Mouse (Mus musculus): ENCODE data around the gene Alkal2.

The Alkal2 gene

DNA sequence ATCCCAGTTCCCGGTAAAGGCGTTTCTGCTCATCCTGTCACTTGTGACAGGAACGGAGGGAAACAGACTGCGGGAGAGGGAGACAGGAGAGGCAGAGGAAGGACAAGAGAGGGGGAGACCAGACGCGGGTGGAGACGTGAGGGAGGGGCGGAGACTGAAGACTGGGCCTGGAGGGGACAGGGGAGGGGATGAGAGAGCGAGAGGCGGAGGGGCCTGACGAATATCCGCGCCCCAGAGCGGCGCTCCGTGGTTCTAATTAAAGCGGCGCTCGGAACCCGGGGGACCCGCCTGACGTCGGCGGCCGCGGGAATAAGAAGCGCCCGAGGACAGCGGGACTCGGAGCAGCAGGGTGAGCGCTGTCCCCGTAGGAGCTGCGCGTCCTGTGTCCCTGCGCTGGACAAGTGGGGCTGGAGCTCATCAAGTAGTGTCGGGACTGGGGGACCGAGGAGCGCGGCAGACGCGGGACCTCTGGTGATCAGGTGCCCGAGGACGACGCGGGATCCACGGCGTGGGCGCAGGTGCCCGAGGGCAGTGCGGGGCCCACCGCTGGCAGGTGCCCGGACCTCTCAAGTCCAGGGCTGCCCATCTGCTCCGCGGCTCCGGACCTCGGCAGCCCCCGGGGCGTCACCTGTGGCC is at the start of gene Alkal2:
Alkal2 (plus strand) TSS at position 337 of the 636 bp plus-strand sequence.
- DNase-seq (ENCODE audit: low read depth, low spot score): no peak

DNA sequence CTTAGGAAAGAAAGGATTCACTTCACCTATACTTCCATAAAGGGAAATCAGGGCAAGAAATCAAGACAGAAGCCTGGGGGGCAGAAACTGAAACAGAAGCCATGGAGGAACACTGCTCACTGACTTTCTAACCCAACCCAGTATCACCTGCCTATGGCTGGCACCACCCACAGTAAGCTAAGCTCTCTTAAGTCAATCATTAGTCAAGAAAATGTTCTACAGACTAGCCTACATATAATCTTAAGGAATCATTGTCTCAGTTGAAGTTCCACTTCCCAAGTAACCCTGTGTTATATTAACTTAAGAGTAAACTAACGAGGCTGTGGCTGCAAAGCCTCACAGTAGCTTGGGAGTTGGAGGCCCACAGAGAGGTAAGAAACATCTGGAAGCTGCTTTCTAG is 35.6 kb upstream of the Alkal2 start:
- DNase-seq (ENCODE audit: low read depth, low spot score): no peak

DNA sequence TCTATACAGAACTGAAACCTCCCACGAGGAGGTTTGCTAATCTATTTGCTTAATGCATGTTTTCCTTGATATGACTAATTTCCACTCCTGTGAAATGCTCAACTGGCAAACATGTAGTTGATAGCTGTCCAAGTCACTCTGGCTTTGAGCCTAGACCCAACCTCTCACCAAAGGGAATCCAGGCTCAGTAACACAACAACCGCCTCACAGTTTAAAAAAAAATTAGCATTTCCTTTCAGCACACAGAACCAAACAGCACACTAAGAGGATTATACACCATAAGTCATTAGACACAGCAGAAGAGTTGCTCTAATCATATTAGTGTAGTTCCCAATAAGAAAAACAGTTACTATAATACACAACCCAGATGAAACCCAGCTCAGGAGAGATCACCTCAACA is 33.2 kb upstream of the Alkal2 start:
- DNase-seq (ENCODE audit: low read depth, low spot score): no peak

DNA sequence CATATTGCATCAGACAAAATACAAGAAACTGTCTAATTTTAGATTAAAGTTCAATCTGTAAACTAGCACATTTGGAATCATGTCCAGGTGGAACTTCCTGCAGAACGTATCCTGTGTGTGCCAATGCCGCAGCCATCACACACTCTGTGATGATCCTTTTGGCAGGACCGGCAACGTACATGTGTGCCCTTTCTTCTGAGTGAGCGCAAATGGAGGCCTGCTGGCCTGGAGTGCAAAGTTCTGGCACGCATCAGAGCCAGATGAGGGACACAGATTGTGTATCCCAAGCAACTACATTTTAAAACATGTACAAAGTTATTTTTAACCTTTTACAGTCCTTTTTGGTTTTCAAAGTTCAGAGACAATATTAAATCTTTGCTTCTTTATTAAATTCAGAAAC is 32.3 kb upstream of the Alkal2 start:
- no peak for DNase-seq (ENCODE audit: low read depth, low spot score)

DNA sequence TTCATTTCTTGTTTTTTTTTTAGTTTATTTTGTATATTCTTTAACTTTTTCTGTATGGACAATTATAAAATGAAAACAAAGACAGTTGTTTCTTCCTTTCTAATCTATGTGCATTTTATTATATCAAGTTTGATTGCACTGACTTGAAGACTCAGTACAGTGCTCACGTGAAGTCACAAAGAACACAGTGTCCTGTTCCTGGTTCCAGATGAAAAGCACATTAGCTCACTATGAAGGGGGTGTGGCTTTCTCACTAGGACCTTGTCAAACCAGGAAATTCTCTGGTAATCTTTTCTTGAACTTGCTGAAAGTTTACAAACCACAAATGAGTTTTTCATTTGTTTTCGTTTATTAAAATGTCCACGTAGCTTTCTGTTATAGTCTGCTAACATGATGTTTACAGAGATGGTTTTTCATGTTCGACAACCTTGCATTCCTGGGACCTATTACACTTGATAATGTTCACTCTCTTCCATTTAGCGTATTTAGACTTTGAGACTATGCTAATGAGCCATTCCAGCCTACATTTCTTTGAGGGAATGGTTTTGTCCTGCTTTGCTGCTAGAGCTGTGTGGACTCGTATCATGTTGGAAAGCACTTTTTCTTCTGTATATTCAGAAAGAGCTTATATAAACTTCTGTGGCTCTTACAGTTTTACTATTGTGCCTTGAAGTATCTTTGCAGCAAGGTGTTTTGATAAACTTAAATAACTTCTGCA is 28.5 kb upstream of the Alkal2 start:
- DNase-seq (ENCODE audit: low read depth, low spot score): no peak

DNA sequence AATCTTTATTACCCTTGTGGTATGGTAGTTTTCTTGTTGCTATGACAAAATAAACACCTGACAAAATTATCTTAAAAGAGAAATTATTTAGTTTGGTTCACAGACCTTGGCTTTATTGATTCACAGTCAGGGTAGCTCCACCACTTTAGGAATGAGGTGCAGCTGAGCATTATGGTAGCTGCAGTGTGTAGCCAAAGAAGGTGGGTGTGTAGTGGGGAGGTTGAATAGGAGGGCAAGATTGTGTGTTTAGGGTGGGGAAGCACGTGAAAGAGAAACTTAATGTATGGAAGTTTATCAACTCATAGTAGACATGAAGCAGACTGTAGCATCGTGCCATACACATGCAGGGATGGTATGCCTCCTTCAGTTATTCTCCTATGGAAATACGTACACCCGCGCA is 27.9 kb upstream of the Alkal2 start:
- DNase-seq (ENCODE audit: low read depth, low spot score): no peak

DNA sequence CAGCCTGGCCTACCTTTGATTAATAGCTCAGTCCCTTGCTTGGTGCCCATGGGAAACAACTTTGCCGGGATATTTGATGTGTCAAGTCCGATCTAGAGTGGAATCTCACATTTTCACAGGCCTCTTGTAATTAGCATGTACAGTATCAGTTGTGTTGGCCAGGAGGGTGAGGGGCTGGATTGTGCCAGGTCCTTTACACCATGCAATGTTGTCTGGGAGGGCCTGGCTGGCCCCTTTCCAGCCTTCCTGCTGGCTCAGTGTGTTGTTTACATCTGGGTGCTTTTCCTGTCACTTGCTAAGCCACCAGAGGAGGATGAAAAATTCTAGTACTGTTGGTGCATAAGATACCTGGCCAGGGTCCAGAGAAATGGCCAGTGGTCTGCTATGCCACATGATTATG is 19.8 kb upstream of the Alkal2 start:
- DNase-seq (ENCODE audit: low read depth, low spot score): no peak

DNA sequence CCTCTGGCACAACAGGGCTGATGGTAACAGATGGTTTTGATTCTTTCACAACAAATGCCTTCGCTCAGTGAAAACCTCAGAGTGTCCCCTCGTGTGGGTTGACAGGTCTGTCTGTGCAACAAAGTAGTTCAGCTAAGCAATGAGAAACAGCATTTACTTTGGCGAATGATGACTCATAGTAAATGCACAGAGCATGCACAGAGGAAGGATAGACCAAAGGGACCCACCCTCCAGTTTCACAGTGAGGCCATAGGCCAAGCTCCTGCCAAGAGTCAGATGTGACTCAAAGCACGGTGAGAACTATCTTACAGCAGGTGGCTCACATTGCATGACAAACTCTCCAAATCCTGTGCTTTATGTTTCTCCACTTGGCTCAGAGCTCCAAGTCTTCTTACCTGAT is 18.3 kb upstream of the Alkal2 start:
- DNase-seq (ENCODE audit: low read depth, low spot score): no peak

DNA sequence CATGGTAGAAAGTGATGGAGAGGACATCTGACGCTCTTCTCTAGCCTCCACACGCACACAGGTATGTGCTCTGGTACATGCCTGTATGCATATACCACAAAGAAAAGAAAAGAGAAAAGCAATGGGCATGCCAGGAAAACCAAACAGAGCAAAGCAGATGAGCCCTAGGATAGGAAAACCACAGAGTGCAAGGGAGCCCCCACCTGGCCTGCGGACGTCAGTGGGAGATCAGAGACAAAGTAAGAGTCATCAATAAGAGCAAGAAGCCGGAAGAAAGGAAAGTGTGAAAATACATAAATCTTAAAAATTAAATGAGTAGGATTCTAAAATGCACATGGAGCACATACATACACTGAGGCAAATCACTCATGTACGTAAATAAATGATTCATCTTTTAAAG is 4.7 kb upstream of the Alkal2 start:
- DNase-seq (ENCODE audit: low read depth, low spot score): no peak

DNA sequence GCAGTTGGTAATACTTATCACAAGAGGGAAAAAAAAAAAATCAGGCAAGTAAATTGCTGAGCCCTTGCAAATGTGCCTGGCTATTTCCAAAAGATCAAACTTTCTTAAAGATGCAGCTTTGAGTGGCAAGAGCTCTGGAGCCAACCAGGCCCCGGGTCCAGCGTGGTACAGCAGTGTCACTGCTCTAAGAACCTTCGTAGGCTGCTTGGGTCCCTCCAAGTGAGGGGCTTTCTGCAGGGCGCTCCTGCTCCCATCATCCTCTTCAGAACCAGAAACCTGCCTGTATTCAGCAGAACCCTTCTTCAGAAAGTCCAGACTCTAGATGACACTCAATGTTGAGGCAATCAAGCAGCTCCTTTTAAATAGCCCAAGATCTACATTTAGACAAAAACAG is 533 bp upstream of the Alkal2 start:
- no peak for DNase-seq (ENCODE audit: low read depth, low spot score)

DNA sequence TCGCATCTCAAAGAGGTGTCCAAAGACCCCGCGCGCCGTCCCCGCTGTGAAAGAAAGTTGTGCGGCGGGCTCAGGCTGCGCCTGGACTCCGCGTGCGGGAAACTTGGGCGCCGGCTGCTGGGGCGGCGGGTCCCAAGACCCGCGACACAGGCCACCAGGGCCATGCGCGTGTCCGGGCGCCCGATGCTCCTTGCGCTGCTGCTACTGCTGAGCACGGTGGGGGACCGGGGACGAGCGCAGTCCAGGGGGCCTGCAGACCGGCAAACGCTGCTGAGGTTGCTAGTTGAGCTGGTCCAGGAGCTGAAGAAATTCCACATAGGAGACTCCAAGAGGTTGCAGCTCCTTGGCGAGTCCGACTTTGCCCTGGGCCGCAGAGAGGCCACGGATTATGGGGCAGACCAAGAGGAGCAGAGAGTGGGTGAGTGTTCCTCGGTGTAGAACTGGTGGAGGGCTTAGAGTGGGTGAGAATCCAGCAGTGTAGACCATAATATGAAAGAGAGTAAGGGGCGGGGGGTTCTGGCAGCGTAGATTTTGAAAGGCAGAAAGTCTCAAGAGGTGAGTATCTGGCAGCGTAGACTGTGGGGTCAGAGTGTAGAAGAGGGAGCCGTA is 604 bp downstream of the Alkal2 start:
- no peak for DNase-seq (ENCODE audit: low read depth, low spot score)

DNA sequence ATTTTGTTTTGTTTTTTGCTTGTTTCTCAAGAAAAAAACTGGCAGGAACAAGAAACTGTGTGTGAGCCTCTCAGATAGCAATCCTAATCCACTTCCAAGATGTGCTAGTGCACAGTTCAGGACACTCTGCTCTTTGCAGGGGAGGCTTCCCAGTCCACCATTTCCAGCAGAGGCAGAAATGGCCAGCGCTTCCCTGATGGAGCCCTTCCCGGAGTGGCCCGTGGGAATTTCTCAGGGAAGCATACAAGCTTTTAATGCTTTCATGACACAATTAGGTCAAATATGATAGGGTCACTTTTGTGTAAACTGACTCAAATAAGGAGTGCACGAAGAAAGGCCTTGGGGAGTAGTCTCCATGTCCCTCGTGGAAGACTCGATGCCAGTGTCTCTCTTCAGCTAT is 1.8 kb downstream of the Alkal2 start:
- DNase-seq (ENCODE audit: low read depth, low spot score): no peak

DNA sequence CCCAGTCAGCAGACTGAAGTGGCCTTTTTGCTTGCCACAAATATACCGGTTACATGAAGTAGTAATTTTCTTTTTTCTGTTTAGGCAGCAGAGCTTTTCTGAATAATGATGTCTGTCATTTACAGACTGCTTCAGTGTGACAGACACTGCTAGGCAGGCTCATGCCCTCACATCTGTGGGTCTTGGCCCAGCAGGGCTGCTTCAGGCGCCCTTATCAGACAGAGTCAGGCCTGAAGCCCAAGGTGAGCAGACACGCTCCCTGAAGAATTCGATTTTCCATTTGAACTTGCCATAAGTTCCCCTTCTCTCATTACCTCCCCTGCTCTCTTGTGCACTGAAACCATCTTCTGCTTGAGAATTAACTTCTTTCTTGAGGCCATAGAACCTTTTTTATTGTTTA is 3.9 kb downstream of the Alkal2 start:
- no peak for DNase-seq (ENCODE audit: low read depth, low spot score)

DNA sequence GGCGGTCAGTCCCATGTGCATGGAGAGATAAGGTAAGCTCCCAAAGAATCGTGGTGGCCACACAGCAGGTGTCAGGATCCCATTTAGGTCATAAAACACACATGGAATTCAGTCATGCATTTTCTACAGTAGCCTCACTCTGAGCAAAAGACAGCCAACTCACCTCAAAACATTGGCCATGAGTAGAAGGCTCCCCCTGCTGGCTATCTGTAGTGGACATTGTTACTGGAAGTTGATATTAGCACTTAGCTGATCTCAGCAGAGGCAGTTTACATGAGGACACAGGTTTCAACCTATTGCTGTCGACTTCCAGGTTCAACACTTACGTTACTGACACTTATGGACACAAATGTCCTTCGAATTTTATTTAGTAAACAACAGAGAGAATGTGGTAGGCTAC is 5.9 kb downstream of the Alkal2 start:
- DNase-seq (ENCODE audit: low read depth, low spot score): peak; percentile 42

DNA sequence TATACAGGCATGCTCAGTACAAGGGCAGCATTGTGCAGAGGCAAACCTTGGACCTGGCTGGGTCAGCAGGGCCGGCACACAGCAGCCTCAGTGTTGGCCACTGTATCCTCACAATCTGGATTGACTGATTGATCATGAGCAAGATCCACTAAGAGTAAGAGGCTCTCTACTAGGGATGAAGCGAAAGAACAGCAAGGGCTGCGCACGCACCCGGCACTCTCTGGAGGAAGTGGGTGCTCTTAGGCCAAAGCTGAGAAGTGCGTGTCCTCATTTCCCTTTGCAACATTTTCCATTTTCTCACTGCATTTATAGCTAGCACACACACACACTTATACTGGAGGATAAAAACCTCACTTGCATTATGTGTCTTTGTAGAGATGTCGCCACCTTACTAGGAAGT is 7.3 kb downstream of the Alkal2 start:
- no peak for DNase-seq (ENCODE audit: low read depth, low spot score)

DNA sequence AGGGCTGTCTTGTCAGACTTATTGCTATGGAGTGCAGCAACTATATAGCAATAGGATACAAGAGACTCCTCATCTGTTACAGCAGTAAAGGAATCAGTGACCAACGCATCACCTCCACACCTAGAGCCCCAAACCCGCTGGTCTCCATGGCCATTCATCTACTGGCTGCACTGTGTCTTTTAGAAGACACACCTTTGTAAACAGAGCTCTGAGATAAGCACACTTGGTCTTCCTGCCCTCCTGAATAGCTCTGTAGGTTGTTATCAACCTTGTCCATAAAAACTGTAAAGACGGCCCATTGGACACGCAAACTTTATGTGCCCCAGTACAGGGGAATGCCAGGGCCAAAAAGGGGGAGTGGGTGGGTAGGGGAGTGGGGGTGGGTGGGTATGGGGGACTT is 12.9 kb downstream of the Alkal2 start:
- DNase-seq (ENCODE audit: low read depth, low spot score): no peak

DNA sequence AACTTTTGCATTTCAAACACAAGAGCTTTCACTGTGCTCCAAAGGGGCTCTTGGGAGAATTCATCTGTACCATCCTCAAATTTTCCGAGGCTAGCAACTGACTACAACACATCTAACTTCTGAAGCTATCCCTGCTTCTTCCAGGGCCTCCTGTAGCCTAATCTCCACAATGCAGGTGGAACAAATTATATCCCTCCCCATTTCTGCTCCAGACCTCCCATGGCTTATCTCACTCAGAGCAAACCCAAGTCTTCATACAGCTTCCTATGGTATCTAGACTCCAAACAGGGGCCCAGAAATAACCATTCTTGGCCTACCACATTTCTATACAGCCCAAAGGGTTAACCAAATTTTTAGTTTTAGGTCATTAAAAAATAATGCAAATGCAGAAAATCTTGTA is 24.5 kb downstream of the Alkal2 start:
- DNase-seq (ENCODE audit: low read depth, low spot score): no peak

DNA sequence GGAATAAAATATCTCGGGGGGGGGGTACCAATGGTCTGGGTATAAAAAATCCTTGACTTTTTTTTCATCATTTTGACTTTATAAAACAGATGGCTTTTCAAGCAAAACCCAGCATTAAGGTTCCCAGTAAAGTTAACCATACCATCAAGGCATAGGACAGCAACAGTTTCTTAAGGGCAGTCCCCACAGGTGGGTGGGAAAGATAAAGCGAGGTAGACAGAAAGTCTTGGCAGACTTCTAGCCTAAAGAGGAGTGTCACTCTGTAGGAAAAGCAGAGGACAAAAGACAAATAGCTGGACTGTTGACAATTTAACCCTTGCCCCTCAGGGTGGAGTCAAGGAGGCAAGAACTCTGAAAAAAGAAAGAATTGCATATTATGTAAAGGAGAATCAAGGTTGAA is 25.8 kb downstream of the Alkal2 start:
- no peak for DNase-seq (ENCODE audit: low read depth, low spot score)

DNA sequence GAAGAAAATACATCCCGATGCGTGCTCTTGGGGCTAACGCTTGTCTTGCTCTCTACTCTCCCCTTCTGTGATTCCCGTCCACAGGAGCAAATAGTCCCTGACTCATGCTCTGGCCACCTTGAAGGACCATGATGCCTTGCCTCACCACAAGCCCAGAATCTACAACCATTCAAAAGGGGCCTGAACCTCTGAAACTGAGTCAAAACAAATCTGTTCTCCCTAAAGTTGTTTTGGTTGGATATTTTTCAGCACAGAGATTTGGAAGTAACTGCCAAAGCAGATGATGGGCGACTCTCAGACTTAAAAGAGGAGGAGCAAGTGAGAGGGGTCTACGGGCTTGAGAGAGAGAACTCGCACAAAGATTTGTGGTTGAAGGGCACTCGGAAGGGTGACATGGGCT is 26.7 kb downstream of the Alkal2 start:
- DNase-seq (ENCODE audit: low read depth, low spot score): no peak

DNA sequence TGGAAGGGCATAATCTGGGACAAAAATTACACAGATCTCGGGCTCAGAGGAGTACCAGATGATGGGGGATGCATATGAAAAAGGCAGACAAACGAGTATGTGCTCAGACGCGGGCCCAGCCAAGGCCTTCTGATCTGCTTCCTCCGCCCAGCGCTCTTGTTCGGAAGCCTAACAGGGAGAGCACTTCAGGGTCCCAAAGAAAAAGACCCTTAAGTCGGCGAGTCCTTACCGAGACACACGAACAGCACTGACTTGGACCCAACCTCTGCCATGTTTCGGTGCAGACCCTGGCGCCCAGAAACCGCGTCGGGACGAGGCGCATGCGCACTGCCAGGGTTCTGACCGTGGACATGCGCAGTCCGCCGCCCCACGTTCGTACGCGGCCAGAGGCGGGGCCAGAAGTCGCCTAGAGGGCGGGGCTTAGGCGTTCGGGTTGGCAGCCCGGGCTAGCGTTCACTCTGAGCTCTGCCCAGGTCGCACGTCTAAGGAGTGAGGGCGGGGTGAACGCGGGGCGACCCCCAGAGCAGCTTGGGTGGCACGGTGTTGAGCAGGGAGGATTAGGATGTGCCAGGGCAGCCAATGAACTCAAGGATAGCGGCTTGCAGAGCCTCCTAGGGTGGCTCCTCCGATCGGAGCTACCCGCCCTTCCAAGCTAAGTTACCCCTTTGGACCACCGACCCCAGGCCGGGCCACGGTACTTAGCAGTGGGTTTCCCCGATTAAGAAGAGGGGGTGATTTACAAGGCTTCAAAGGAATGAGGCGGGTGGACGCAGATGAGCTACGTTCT is 27.3 kb downstream of the Alkal2 start, which contains the start of the genes Acp1 and Sh3yl1:
Acp1 (minus strand) TSS at position 329 of the 787 bp plus-strand sequence.
Sh3yl1 (plus strand) TSS at position 408 of the 787 bp plus-strand sequence.
- peak; percentile 90 for DNase-seq (ENCODE audit: low read depth, low spot score)

DNA sequence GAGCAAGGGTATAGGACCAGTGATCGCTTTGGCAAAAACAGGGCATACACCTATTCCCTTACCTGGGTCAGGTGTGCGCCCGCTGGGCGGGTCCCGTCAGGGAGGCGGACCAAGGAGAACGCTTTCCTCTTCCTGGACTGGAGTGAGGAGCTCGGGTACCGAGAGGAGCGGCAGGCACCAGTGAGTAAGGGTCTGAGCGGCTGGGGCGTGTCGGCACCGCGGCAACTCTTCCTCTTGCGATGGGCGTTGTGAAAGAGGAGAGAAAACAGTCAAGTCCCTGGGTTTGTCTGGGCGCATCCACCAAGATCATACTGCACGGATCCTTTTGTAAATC is 27.9 kb downstream of the Alkal2 start:
- no peak for DNase-seq (ENCODE audit: low read depth, low spot score)

DNA sequence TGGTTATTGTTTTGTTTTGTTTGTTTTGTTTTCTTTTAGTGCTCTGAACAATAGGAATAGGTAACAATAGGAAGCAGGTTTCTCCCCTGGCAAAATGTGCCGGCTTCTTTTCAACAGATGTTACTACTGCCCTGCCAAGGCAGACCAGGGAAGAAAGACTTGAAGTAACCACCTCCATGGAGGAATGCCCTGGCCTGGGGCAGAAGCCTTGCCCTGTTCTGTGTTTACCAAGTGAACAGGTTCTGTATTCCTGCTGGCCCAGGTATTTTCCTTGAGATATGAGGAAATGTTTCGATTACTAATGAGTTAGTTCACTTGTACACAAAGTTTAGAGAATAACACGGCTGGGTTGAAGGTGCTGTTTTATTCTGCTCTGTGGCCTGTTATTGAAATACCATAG is 28.7 kb downstream of the Alkal2 start:
- DNase-seq (ENCODE audit: low read depth, low spot score): no peak

Data from retina, postnatal 7 days (tissue).